Mouse (Mus musculus) adrenal gland, postnatal 36 days (tissue): ENCODE data around the gene Tmigd3. TPM values are rescaled to one million over a fixed set of nuclear protein-coding genes. Genes with fewer than 3 reads are reported as not detected.

Source experiments
- DNase-seq, 2 experiments: peaks; one replicate each; pipeline ENCODE4 v3.0.0; 2021; ENCODE audit warnings: mixed read lengths in 1 of 2
- total RNA-seq, 2 experiments: library from RNA; stranded (reverse); gene quantifications; 2 replicates each; pipeline ENCODE4 v1.2.3; 2021

The Tmigd3 gene
- total RNA-seq, 2 experiments from 2014 or later, result 0.33 TPM; not detected in 1

DNA sequence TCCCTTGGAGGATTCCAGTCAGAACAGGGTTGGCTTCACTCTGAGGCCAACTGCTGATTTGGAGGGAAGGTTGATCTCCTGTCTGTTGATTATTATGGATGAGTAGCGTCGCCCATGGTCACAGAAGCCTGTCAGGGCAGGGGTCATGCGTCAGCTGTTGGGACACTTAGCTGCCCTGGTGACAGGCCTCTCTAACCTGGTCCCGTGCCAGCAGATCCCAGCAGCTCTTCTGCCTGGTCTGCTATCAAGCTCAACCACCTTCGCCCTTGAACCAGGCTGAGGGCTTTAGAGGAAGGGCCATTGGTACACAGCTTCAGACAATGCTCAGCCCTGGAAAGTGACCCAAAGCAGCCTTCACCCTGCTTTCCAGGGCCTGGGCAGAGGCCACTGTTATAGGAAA lies 5.3 kb downstream of the Tmigd3 start:
- peak; percentile 81 to 87 for DNase-seq

DNA sequence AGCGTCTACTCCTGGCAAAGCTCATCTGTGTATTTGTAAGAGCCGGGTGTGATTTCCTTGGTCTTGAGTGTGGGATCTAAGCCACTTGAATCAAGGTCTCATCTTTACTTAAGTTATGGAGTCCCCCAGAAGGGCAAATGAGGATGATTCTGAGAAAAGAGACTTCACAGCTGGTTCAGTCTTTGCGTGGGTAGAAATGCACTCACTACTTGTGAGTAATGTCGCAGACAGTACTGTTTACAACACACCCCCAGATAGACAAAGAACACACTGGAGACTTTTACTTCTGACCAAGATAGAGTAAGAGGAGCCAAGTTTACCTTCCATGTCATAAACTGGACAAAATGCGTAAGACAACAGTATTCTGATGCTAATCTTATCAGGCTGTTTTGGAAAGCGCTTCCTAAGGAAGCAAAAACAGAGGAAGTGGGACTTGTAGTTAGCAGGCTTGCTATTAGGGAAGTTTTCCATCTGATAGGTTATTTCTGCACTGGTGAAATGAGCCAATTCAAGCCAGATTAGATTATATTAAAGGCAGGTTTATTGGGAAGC lies 6.6 kb downstream of the Tmigd3 start:
- no peak for DNase-seq

DNA sequence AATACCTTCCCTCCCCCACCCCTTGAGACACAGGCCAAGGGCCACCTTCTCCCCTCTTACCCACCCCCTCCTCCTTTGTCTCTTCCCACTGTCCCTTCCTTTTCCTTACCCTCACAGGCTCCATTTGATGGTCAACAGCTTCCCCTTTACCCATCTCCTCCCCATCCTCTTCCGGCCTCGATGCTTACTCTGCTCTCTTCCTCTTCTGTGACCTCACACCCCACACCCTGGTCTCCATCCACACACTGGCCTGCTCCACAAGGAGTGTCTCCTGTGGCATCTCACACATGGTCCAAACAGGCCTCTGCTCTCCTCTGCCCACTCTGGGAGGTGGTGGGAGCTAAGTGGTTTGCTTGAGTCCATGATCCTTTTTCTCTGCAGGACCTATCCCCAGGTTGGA lies 7.2 kb downstream of the Tmigd3 start:
- no peak for DNase-seq

DNA sequence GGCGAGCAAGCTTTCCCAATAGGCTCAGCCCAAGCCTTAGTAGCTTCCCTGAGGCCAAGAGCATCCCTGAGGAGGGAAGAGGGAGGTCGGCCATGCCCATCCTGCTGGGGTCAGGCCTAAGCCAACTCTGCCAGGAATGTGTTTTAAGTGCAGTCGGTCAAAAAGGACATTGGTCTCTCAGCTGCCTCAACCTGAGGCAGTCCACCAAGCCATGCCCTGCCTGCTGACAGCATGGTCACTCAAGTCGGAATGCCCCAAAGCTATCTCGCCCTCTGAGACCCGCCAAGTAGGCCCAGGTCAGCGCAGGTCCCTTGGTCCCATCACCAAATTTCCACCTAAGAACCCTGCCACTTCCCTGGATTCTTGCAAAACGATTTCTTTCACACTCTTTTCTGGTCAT lies 8.0 kb downstream of the Tmigd3 start:
- no peak for DNase-seq

DNA sequence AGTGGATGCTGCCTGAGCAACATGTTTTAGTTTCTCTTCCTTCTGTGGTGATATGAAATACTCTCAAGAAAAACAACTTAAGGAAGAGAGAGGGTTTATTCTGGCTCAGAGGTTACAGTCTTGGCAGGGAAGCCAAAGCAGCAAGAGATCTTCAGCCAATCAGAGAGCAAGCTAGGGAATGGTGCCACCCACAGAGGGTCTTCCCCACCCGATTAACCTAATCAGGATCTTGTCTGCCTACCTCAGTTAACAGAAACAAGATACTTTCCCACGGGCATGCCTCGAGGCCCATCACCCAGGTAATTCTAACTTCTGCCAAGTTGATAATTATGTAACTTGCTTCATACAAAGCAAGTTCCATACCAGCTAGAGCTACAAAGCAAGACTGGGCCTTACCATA lies 9.7 kb downstream of the Tmigd3 start:
- no peak for DNase-seq

DNA sequence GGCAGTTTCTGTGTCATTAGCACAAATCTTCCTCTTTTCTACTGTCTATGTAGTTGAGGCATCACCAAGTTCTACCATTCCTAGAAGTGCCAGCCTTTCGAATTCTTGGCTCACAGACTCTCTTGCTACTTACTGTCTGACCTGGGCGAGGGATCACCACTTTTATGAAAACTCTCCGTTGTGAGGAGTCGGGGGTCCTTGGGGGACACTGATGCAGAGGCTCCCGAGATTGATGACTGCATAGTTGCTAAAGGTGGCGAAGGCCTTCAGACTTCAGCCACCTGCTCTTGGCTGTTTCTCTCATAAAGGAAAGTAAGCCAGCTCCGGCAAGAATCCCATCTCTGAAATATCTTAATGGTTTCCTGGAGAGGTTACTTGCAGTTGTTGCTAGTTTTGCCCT lies 11.4 kb downstream of the Tmigd3 start:
- DNase-seq, result no peak

DNA sequence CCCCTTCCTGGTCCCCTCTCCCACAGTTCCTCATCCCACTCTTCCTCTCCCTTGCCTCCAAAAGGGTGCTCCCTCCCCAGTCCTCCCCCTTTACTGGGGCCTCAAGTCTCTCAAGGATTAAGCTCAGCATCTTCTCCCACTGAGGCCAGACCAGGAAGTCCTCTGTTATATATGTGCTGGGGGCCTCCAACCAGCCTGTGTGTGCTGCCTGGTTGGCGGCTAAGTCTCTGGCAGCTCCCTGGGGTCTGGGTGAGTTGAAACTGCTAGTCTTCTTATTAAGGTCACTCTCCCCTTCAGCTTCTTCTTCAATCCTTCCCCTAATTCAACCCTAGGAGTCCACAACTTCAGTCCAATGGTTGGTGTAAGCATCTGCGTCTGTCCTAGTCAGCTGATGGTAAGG lies 12.4 kb downstream of the Tmigd3 start:
- no peak for DNase-seq

DNA sequence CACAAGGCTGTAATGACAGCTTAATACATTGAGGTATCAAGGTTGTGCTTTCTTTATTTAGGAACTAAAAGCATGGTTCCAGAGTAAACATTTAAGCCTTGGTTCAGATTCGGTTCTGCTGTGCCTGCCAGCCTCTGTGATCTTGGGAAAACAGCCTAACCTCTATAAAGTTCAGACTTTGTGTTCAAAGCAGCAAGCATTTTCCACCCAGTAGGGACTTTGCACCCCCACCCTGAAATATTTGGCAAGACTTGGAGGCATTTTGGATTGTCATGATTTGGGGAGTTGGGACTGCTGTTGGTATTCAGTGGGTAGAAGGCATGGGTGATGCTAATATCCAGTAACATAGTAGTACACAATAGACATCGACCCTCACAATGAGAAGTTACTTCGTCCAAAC lies 18.3 kb downstream of the Tmigd3 start:
- no peak for DNase-seq

DNA sequence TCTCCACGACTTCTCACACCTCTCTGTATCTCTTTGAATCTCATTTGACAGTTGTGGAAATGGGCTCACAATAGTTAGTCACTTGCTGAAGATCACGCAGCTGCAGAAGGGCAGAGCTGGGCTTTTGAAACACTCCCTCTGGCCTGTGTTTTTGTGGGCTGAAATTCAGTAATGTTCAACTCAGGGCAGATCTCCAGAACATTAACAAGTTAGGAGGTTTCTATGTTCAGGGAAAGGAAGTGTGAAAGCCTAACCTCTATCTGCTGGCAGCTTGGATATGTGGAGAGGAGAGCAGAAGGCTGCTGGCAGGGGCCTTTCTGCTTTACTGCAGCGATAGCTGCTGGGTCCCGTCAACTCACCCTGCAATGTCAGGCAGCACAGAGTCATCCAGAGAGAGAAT lies 19.5 kb downstream of the Tmigd3 start:
- no peak for DNase-seq

DNA sequence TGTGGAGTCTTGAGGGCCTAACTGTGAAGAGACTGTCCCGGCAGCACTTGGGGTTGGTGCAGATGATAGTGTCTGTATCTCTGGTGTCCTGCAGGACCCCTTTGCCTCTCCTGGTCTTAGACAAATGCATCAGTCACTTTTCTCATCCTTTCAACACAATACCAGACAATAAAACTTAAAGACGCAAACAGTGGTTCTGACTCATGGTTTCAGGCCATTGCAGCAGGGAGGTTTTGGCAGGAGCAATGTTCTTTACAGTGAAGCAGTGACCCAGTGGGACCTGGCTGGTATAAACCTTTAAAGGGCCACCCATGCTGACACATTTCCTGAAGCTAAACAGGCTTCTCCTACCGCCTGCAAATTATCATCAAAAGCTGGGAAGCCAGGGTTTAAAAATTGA lies 20.4 kb downstream of the Tmigd3 start:
- DNase-seq, result no peak

DNA sequence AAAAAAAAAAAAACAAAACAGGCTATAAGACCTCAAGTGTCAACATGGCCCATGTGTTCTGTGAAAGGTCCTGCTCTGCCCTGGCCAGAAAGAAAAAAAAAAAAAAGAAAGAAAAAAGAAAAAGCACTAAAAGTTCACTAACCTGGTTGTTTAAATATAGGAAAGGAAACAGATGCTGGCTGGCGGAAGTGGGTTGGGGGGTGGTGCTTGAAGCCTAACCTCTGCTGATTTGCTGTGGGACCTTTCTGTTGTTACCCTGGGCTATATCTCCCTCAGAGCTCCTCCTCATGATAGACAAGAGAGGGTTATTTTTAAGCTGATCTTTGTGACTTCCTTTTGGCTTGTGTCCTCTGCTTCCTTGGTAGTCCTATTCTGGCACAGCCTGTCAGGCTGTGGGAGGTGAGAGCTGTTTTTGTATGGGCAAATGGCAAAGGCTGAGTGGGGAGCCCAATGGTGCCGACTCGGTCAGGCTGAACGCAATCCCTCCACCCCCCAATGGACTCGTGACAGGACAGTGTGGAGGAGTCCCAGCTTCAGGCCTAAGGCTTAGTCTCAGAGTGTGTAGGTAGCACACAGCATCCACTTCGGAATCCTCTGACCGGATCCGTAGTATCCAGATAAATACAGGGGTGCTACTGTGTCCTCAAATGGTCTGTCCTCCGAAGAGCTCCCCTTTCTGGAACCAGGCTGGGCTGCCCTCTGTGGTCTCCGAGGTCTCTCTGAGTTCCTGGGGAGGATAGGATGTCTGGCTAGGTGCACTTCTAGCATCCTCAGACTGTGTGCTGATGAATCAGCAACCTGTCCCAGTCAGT lies 21.3 kb downstream of the Tmigd3 start:
- peak; percentile 20 to 57 for DNase-seq

DNA sequence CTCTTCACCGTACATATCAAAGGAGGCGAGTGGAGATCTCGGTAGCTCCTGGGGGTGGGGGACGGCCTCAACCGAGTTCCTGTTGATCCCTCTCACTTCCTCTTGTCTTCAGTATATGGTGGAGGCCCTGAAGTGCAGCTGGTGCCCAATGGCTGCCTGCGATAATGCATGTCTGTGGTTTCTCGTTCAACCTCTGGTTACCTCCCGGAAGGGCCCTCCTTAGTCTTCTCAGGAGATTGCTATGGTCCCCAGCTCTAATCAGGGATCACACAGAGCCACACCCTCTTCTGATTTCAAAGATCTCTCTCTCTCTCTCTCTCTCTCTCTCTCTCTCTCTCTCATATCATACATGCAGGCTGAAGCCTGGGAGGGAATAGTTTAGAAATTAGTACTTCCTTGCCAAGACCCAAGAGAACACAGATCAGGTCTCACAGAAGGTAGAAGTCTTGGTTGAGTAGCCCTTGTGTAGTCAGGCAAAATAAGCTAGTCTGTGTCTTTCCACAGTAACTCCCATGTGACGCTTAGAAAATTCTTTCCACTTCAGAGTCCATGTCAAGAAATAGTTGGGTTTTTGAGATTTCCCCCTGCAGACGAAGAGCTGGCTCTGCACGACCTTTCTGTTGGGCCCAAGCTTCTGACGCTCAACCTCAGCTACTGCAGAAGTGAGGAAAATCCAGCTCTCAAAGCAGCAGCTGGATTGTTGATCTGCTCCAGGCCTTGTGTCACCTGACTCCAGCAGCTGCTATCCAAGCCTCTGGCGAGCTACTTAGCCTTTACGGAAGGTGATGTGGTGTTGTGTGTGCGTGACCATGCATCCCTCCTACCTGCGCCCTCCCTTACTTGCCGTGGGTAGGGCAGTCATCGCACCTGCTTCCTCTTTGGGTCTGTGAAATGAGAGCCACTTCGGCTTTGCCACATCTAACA lies 22.1 kb downstream of the Tmigd3 start:
- peak in 1 of 2 experiments; percentile 29 for DNase-seq

DNA sequence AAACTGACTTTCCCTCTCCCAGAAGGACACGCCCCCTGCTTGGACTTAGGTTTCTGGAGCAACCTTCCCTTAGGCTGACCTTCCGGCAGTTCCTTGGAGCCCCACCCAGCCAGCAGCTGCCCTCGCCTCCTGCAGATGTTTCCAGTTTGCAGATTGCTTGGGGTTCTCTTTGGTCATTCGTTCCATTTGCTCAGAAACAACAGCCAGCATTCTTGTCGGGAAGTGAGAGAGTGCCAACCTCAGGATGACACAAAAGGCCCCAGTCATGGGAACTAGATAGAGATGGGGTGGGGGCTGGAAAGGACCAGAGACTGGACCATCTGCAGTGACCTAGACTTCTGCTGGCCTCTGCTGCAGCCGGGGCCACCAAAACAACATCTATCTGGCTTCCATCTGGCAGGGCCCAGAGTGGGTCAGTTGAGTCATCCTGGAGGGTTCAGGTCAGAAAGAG lies 23.3 kb downstream of the Tmigd3 start:
- peak; percentile 63 to 71 for DNase-seq

DNA sequence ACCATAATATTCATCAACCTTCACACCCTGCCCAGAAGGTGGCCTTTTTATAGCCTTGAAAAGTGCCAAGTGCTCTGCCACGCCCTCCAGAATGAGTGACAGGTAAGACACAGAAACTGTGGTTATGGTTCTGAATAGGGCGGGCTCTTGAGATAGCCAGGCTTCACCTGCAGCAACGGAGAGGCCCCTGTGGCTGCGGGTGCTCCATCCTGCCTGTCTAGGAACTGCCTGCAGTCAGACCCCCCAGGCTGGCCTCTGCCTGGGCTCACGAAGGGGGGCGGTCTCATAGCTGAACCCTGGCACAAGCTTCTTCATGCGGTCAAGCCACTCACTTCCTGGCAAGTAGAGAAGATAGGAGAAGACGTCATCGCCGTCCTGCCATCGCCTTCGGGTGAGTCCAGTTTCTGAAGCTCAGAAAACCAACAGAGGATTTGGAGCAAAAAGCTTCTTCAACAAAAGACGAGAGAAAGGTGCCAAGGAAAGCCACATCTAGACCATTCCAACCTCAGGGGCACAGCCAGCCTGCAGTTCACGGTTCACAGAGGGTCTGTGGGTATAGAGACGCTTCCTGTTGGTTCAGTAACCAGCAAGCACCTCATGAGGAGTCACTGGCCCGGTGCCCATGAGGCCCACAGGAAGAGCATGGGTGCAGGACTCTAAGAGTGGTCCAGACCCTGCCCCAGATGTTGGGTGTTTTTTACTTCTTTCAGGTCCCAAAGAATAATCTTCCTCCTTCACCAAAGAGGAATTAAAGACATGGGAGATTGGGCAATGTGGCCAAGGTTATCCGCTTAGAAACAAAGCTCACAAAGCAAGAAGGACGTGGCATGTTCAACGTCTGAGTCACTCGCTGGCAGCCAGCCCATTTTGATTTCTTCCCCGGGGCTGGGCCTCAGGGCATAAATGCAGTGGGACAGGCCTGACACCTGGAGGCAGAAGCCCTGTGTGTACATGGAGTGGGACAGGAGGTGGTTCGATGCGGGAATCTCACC lies 24.2 kb downstream of the Tmigd3 start:
- peak; percentile 98 to 100 for DNase-seq

DNA sequence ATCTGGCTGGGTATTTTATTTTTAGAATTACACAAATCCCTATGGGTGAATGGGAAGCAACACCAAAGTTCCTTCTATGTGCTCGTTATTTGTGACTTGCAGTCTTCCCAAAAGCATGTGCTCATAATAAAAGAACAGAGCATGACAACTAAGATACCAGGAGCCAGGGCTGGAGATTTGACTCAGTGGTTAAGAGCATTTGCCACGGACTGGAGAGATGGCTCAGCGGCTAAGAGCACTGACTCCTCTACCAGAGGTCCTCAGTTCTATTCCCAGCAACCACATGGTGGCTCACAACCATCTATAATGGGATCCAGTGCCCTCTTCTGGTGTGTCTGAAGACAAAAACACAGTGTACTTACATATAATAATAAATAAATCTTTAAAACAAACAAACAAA lies 26.1 kb downstream of the Tmigd3 start:
- no peak for DNase-seq

DNA sequence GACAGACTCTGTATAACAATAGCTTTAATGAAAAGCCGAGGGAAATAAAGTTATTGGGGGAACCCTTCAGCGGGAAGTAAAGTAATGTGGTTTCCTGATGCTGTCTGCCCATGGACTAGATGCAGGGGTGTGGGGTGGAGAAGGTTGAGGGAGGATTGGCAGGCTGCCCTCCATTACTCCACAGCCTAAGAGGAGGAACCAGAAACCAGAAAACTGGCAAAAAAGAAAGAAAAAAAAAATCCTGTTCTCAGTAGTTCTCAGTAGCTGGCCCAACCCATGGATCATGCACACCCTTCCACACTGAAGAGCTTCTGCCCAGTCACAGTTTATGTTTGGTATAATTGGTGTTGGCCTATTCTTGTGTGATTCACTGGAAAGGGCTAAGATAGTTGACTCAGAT lies 27.6 kb downstream of the Tmigd3 start:
- DNase-seq, result peak; percentile 38 to 55

DNA sequence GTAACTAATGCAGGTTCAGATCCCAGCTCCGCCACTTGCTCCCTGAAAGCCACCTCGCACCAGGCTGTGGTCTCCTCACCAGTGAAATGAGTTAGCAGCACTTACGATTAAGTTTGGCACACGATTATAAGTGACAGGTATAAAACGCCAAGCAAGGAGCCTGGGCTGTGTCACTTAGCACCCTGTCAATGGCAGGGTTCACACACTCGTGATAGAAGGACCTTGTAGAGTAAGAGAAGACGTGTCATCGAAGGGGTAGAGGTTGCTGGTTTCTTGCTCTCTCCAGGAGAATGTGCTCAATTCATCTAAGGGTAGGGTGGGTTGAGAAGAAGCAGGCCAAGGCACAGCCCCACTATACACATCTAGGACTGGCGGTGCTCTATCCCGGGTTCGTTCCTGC lies 28.2 kb downstream of the Tmigd3 start:
- no peak for DNase-seq

DNA sequence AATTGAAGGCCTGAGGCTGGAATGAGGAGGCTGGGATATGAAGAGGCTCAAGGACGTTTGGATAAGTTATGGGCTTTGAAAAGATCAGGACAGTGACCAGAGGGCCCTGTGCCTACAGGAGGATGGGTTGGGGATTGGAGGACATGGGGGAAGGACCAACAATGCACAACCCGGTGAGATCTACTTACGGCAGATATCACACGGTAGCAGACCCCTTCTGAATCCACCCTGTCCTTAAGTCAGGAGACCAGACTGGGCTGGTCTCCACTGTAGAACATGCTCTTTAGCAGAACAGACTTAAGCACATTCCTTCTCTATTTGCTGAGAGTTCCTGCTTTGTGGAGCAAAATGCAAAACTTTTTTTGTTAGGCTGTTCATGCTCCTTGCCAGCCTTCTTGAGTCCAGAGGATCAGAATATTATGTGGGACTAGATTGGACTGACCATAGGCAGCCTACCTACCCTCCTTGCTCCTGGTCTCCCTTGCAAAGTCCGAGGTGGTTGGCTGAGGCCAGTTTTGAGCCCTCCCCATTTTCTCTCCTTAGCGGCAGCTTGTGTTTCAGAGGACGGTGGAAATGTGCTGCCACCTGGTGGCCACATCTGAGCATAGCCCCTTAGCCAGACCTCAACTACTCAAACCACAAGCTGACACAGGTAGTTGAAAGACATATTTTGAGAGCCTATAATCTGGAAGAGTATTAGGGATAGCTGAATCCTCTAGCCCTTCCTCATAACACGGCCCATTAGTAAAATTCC lies 28.9 kb downstream of the Tmigd3 start:
- peak; percentile 85 to 89 for DNase-seq

DNA sequence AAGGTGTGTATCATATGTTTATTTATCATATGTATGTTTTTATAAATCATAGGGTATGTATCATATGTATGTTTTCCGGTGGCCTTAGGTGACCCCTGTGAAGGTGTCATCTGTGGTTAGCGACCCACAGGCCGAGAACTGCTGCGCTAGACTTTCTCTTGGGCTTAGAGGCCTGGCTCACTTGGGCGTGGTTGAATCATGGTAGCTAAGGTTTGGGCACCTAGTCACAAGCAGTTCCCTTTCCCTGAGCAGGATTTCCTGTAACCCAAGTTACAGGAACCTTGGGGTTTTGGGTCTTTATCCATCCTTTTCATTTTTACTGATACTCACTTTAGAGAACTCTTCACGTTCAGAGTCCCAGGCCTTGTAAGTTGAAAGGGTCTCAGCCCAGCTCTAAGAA lies 29.6 kb downstream of the Tmigd3 start:
- no peak for DNase-seq

DNA sequence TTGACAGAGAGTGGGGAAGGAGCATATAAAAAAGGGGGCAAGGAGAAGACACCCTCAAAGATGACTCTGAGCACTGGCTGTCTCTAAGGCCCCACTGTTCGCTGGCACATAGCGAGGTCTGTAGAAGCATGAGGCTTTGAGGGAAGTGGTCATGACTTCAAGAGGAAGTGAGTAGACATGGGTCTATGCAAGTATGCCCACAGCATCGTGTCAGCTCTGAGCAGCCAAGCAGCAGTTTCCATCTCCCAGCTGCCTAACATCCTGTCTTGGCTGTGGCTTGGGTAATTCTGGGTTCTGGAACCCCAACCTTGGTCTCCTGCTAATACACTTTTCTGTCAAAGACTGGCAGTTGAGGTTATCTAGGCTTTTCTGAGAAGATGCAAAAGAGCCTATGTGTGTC lies 30.0 kb downstream of the Tmigd3 start:
- no peak for DNase-seq

DNA sequence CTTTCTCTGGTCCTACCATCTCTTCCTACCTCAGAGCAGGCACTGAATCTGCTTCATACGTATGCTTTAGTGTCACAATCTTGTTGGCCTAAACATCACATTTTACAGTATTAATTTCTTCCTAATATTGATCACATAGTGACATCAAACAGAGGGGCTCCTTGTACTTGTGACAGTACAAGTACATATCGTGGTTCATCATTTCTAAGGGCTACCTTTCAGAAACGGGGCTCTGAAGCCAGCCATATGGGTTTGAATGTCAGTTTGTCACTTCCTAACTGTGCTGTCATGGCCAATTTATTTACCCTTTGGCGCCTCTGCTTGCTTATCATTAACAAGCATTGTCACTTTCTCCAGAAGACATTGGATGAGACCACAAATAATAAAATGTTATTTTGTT lies 30.8 kb downstream of the Tmigd3 start:
- DNase-seq, result no peak
